Mouse (Mus musculus): ENCODE data around the gene Ntrk2. TPM values are rescaled to one million over a fixed set of nuclear protein-coding genes. Genes with fewer than 3 reads are reported as not detected.
"Not testable (repeated sequence)": the region's sequence is repeated elsewhere in the genome, so short reads cannot be mapped to it uniquely, and the experiment has no call there.

Ntrk2 gene
- polyA plus RNA-seq, 1 experiment = not detected

GRCm38 (mm10) chr13:59089016-59089415 is 282.6 kb downstream of the Ntrk2 start:
- no peaks in the 10 kb centered on the region for H3K4me1 ChIP-seq (ENCODE audit: control insufficient read depth, insufficient read depth, low read length)
- TF ChIP-seq POLR2A (IDR thresholded peaks at IDR 0.05; ENCODE audit: borderline replicate concordance, control insufficient read depth, low read depth, low read length) = no peak
- 81% methylated on average over 4 of the region's 4 CpGs for WGBS
- no peak overlapping the region for H3K4me3 ChIP-seq (replicated peaks; ENCODE audit: control insufficient read depth, low read depth, low read length)
- no peak overlapping the region for H3K27ac ChIP-seq (ENCODE audit: control insufficient read depth, insufficient read depth, low read depth, low read length, poor library complexity)

GRCm38 (mm10) chr13:59091138-59091971 is 285.0 kb downstream of the Ntrk2 start:
- no peak overlapping the region for H3K4me3 ChIP-seq (replicated peaks; ENCODE audit: control insufficient read depth, low read depth, low read length)
- WGBS = 52% methylated on average over 13 of the region's 13 CpGs
- TF ChIP-seq CTCF (IDR thresholded peaks at IDR 0.05; ENCODE audit: control insufficient read depth, insufficient read depth, low read length) (no peak), POLR2A (IDR thresholded peaks at IDR 0.05; ENCODE audit: borderline replicate concordance, control insufficient read depth, low read depth, low read length) (no peak)
- no peaks in the 10 kb centered on the region for H3K4me1 ChIP-seq (ENCODE audit: control insufficient read depth, insufficient read depth, low read length)
- no peak overlapping the region; the same call in 1 of the 2 replicates for H3K27ac ChIP-seq (ENCODE audit: control insufficient read depth, insufficient read depth, low read depth, low read length, poor library complexity)

- H3K4me3 ChIP-seq (replicated peaks; ENCODE audit: control insufficient read depth, low read depth, low read length) = no peak overlapping the region
- no peak overlapping the region for H3K27ac ChIP-seq (ENCODE audit: control insufficient read depth, insufficient read depth, low read depth, low read length, poor library complexity)
- no peaks in the 10 kb centered on the region for H3K4me1 ChIP-seq (ENCODE audit: control insufficient read depth, insufficient read depth, low read length)
- no peak for TF ChIP-seq CTCF (IDR thresholded peaks at IDR 0.05; ENCODE audit: control insufficient read depth, insufficient read depth, low read length)
- no peak for TF ChIP-seq POLR2A (IDR thresholded peaks at IDR 0.05; ENCODE audit: borderline replicate concordance, control insufficient read depth, low read depth, low read length)
- WGBS = 78% methylated on average over 10 of the region's 10 CpGs
Measured at GRCm38 (mm10) chr13:59092045-59092857, 285.9 kb downstream of the Ntrk2 start.

GRCm38 (mm10) chr13:59092858-59093154 is 286.4 kb downstream of the Ntrk2 start:
- no peak for TF ChIP-seq POLR2A (IDR thresholded peaks at IDR 0.05; ENCODE audit: borderline replicate concordance, control insufficient read depth, low read depth, low read length)
- WGBS = 41% methylated on average over 4 of the region's 4 CpGs
- Histone ChIP-seq H3K4me1 (ENCODE audit: control insufficient read depth, insufficient read depth, low read length) (no peaks in the 10 kb centered on the region), H3K4me3 (replicated peaks; ENCODE audit: control insufficient read depth, low read depth, low read length) (no peak overlapping the region), H3K27ac (ENCODE audit: control insufficient read depth, insufficient read depth, low read depth, low read length, poor library complexity) (no peak overlapping the region)

GRCm38 (mm10) chr13:59094722-59095121 is 288.4 kb downstream of the Ntrk2 start:
- TF ChIP-seq CTCF (IDR thresholded peaks at IDR 0.05; ENCODE audit: control insufficient read depth, insufficient read depth, low read length) (no peak), POLR2A (IDR thresholded peaks at IDR 0.05; ENCODE audit: borderline replicate concordance, control insufficient read depth, low read depth, low read length) (no peak)
- H3K4me1 ChIP-seq (ENCODE audit: control insufficient read depth, insufficient read depth, low read length) = no peaks in the 10 kb centered on the region
- no peak overlapping the region for H3K4me3 ChIP-seq (replicated peaks; ENCODE audit: control insufficient read depth, low read depth, low read length)
- WGBS = 86% methylated on average over 7 of the region's 7 CpGs
- H3K27ac ChIP-seq (ENCODE audit: control insufficient read depth, insufficient read depth, low read depth, low read length, poor library complexity) = no peak overlapping the region

- TF ChIP-seq CTCF (IDR thresholded peaks at IDR 0.05; ENCODE audit: control insufficient read depth, insufficient read depth, low read length) (no peak), POLR2A (IDR thresholded peaks at IDR 0.05; ENCODE audit: borderline replicate concordance, control insufficient read depth, low read depth, low read length) (no peak)
- no peak overlapping the region for H3K27ac ChIP-seq (ENCODE audit: control insufficient read depth, insufficient read depth, low read depth, low read length, poor library complexity)
- no peak overlapping the region for H3K4me3 ChIP-seq (replicated peaks; ENCODE audit: control insufficient read depth, low read depth, low read length)
- no peaks in the 10 kb centered on the region for H3K4me1 ChIP-seq (ENCODE audit: control insufficient read depth, insufficient read depth, low read length)
- WGBS = 39% methylated on average over 10 of the region's 10 CpGs
Measured at GRCm38 (mm10) chr13:59095811-59096391, 289.5 kb downstream of the Ntrk2 start.

GRCm38 (mm10) chr13:59100086-59100485 is 293.7 kb downstream of the Ntrk2 start:
- H3K4me1 ChIP-seq (ENCODE audit: control insufficient read depth, insufficient read depth, low read length) = no peaks in the 10 kb centered on the region
- 44% methylated on average over 10 of the region's 10 CpGs for WGBS
- no peak overlapping the region for H3K4me3 ChIP-seq (replicated peaks; ENCODE audit: control insufficient read depth, low read depth, low read length)

GRCm38 (mm10) chr13:59107791-59108190 is 301.4 kb downstream of the Ntrk2 start:
- not testable (repeated sequence) for H3K27ac ChIP-seq (ENCODE audit: control insufficient read depth, insufficient read depth, low read depth, low read length, poor library complexity); H3K4me1 ChIP-seq (ENCODE audit: control insufficient read depth, insufficient read depth, low read length); H3K4me3 ChIP-seq (replicated peaks; ENCODE audit: control insufficient read depth, low read depth, low read length)
- WGBS = 84% methylated on average over 10 of the region's 10 CpGs

More at GRCm38 (mm10) chr13:59100086-59100485, 293.7 kb downstream of the Ntrk2 start:
- TF ChIP-seq CTCF (IDR thresholded peaks at IDR 0.05; ENCODE audit: control insufficient read depth, insufficient read depth, low read length) = no peak
- no peak for TF ChIP-seq POLR2A (IDR thresholded peaks at IDR 0.05; ENCODE audit: borderline replicate concordance, control insufficient read depth, low read depth, low read length)
- H3K27ac ChIP-seq (ENCODE audit: control insufficient read depth, insufficient read depth, low read depth, low read length, poor library complexity) = no peak overlapping the region
